Mouse (Mus musculus): ENCODE measurements around the gene Leng8. TPM values are rescaled to one million over a fixed set of nuclear protein-coding genes. Genes with fewer than 3 reads are reported as not detected.
A peak's percentile ranks its signal among the peaks of the same experiment; 100 is the strongest.

Gene Leng8
- total and polyA plus RNA-seq, 3 experiments = 23.2 to 46.6 (median 33.5) TPM

DNA sequence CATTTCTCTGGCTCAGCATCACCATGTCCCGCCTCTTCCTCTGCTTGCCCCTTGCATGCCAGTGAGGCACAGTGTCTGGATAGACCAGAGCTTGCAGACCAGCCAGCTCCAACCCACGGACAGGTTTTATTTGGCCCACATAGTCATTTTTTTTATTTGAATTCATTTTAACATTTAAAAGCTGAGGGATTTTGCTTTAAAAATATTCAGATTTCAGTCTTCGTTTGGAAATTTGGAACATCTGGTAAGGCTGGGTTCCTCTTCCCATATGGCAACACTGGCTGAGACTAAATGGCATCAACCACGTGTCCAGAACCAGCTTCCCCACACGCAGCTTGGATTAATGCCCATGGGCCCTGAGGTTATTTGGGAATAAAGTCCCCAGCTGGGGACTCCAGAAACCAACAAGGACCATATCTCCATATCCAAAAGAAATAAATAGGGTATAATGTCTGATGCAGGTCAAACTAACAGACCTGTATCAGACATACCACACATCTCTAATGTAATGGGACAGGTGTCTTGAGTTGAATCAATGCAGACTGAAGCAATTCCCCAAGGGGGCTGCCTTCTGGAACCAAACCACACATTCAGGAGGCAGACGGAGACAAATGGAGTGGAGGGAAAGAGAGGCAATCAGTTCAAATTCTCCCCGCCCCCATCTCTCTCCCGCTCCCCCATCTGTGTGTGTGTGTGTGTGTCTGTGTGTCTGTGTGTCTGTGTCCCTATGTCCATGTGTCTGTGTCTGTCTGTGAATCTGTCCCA is 19.6 kb upstream of the Leng8 start:
- no peak overlapping the region for H3K27ac ChIP-seq (ENCODE audit: insufficient read depth, low read depth)
- in situ Hi-C loops (cut with MboI; ENCODE audit: low pct_ligation_motif_present, low pct_unique_long_range_greater_than_20kb, low sequenced_read_pairs) = no loop called here
- H3K9ac ChIP-seq (ENCODE audit: insufficient read depth, low read depth) = no peak overlapping the region
- no peaks in the 10 kb centered on the region for H3K79me2 ChIP-seq (replicated peaks; ENCODE audit: control insufficient read depth, extremely low read depth, insufficient read depth, poor library complexity, severe bottlenecking)
- TF ChIP-seq TCF12 (IDR thresholded peaks at IDR 0.05; ENCODE audit: low read depth, low read length) = no peak
- no peak for TF ChIP-seq NRF1 (IDR thresholded peaks at IDR 0.05; ENCODE audit: low read depth, low read length)
- no peak for TF ChIP-seq MEF2A (IDR thresholded peaks at IDR 0.05; ENCODE audit: borderline replicate concordance, low read depth, low read length)
- no peak for TF ChIP-seq MAX (IDR thresholded peaks at IDR 0.05; ENCODE audit: low read length)
- no peak for TF ChIP-seq ZNF384 (IDR thresholded peaks at IDR 0.05; ENCODE audit: low read depth, low read length)
- TF ChIP-seq CTCF (conservative IDR thresholded peaks at IDR 0.05 in 1 of 2, IDR thresholded peaks at IDR 0.05 in 1 of 2; ENCODE audit: low read depth in 2 of 2, low read length in 2 of 2) = no peak
- TF ChIP-seq SIN3A (IDR thresholded peaks at IDR 0.05; ENCODE audit: low read length) = no peak
- no peak for TF ChIP-seq KAT2A (IDR thresholded peaks at IDR 0.05; ENCODE audit: insufficient replicate concordance, low read length)
- no peak for TF ChIP-seq MYC (IDR thresholded peaks at IDR 0.05; ENCODE audit: low read depth, low read length)
- TF ChIP-seq USF2 (conservative IDR thresholded peaks at IDR 0.05; ENCODE audit: low read depth, low read length) = no peak
- TF ChIP-seq GABPA (IDR thresholded peaks at IDR 0.05; ENCODE audit: insufficient replicate concordance, low read depth, low read length) = no peak
- TF ChIP-seq SMC3 (IDR thresholded peaks at IDR 0.05; ENCODE audit: low read depth, low read length) = no peak
- H3K4me2 ChIP-seq (ENCODE audit: insufficient read depth, low read depth, poor library complexity, severe bottlenecking) = no peak overlapping the region
- peaks cover 0 to 5% of the 10 kb centered on the region in 2 experiments; a peak in 1 of 4 replicates for H3K4me1 ChIP-seq (ENCODE audit: control insufficient read depth in 1 of 2, insufficient read depth in 2 of 2)
- no peaks in the 10 kb centered on the region for H3K36me3 ChIP-seq (replicated peaks in 1 of 2; ENCODE audit: control insufficient read depth in 1 of 2, insufficient read depth in 1 of 2, low read length in 1 of 2)
- H3K27me3 ChIP-seq (replicated peaks) = no peaks in the 10 kb centered on the region
- dilution Hi-C loops (cut with MboI; ENCODE audit: extremely low pct_ligation_motif_present, extremely low pct_unique_long_range_greater_than_20kb, low sequenced_read_pairs) = no loop called here
- no peak for DNase-seq (ENCODE audit: extremely low read depth)
- no peaks in the 10 kb centered on the region for H3K9me3 ChIP-seq (replicated peaks; ENCODE audit: low read length)
- H3K4me3 ChIP-seq (replicated peaks in 1 of 3; ENCODE audit: low read depth in 2 of 3, low read length in 2 of 3, poor library complexity in 1 of 3) = no peak overlapping the region

DNA sequence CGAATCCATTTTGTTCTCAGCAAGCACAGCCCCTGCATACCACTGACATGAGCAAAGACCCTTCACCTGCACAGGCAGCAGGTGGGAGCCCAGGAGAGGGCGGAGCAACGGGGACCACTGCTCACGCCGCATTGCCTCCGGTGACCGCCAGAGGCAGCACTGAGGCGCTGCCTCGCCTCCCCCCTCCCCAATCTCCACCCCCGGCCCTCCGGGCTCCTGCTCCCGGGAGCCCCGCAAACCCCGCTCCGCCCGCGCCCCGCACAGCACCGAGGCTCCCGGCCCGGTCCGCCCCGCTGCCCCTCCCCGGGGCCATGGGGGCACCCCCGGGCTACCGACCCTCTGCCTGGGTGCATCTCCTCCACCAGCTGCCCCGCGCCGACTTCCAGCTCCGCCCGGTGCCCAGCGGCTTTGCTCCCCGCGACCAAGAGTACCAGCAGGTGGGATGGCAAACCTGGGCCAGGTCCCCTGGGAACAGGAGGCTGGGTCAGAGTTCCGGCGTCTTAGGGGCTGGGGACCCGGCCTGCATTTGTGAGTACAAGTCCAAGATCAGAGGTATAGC is 17.4 kb upstream of the Leng8 start, which contains the start of gene Ttyh1:
Ttyh1 (plus strand) TSS at position 65 of the 559 bp plus-strand sequence.
- dilution Hi-C loops (cut with MboI; ENCODE audit: extremely low pct_ligation_motif_present, extremely low pct_unique_long_range_greater_than_20kb, low sequenced_read_pairs) = no loop called here
- H3K9ac ChIP-seq (ENCODE audit: insufficient read depth, low read depth) = no peak within 1 kb of the TSS
- no peak within 1 kb of the TSS for H3K27ac ChIP-seq (ENCODE audit: insufficient read depth, low read depth)
- H3K4me2 ChIP-seq (ENCODE audit: insufficient read depth, low read depth, poor library complexity, severe bottlenecking) = no peak within 1 kb of the TSS
- peaks cover 0 to 5% of the 10 kb centered on the region in 2 experiments; a peak in 1 of 4 replicates for H3K4me1 ChIP-seq (ENCODE audit: control insufficient read depth in 1 of 2, insufficient read depth in 2 of 2)
- no peaks in the 10 kb centered on the region for H3K79me2 ChIP-seq (replicated peaks; ENCODE audit: control insufficient read depth, extremely low read depth, insufficient read depth, poor library complexity, severe bottlenecking)
- in situ Hi-C loops (cut with MboI; ENCODE audit: low pct_ligation_motif_present, low pct_unique_long_range_greater_than_20kb, low sequenced_read_pairs) = no loop called here
- H3K27me3 ChIP-seq (replicated peaks) = no peaks in the 10 kb centered on the region
- DNase-seq (ENCODE audit: extremely low read depth) = no peak
- no peaks in the 10 kb centered on the region for H3K9me3 ChIP-seq (replicated peaks; ENCODE audit: low read length)
- no peaks in the 10 kb centered on the region for H3K36me3 ChIP-seq (replicated peaks in 1 of 2; ENCODE audit: control insufficient read depth in 1 of 2, insufficient read depth in 1 of 2, low read length in 1 of 2)
- H3K4me3 ChIP-seq (replicated peaks in 1 of 3; ENCODE audit: low read depth in 2 of 3, low read length in 2 of 3, poor library complexity in 1 of 3) = no peak within 1 kb of the TSS
- TF ChIP-seq CTCF (conservative IDR thresholded peaks at IDR 0.05 in 1 of 2, IDR thresholded peaks at IDR 0.05 in 1 of 2; ENCODE audit: low read depth in 2 of 2, low read length in 2 of 2) = peak in 1 of 2 experiments; percentile 39; a peak in 2 of 4 replicates
- no peak for TF ChIP-seq UBTF (IDR thresholded peaks at IDR 0.05; ENCODE audit: low read depth, low read length)
